Mouse (Mus musculus) limb, embryonic 13.5 days (tissue): ENCODE results near the gene Vezf1. TPM values are rescaled to one million over a fixed set of nuclear protein-coding genes. Genes with fewer than 3 reads are reported as not detected.

ENCODE experiments used
- ATAC-seq: fragments of 200-750 bp; cut with Nextera tagmentation; 2 replicates; pipeline ENCODE4 v1.8.0; 2017; ENCODE audit warnings: low read depth, moderate number of reproducible peaks, moderate TSS enrichment; ENCODE audit not compliant: low FRiP score
- H3K27ac ChIP-seq: fragments of 300-500 bp; sonication (generic); 2 replicates; pipeline ENCODE4 v1.5.1; 2015; ENCODE audit warnings: inconsistent platforms, mild to moderate bottlenecking, moderate library complexity
- H3K27me3 ChIP-seq: fragments of 300-500 bp; sonication (generic); 2 replicates; pipeline ENCODE4 v1.6.1; 2015; ENCODE audit warnings: mild to moderate bottlenecking, inconsistent platforms
- H3K36me3 ChIP-seq: fragments of 300-500 bp; sonication (generic); 2 replicates; pipeline ENCODE4 v1.6.1; 2015; ENCODE audit warnings: inconsistent platforms, mild to moderate bottlenecking, moderate library complexity
- H3K4me1 ChIP-seq: fragments of 300-500 bp; sonication (generic); 2 replicates; pipeline ENCODE4 v1.6.1; 2015; ENCODE audit warnings: inconsistent platforms
- H3K4me2 ChIP-seq: fragments of 300-500 bp; sonication (generic); replicated peaks from 2 replicates; pipeline ENCODE4 v1.6.1; 2015; ENCODE audit warnings: inconsistent platforms, mild to moderate bottlenecking, moderate library complexity
- H3K4me3 ChIP-seq: fragments of 300-500 bp; sonication (generic); 2 replicates; pipeline ENCODE4 v1.5.1; 2015; ENCODE audit warnings: moderate library complexity, mild to moderate bottlenecking, inconsistent platforms
- H3K9ac ChIP-seq: fragments of 300-500 bp; sonication (generic); 2 replicates; pipeline ENCODE4 v1.6.1; 2015; ENCODE audit warnings: mild to moderate bottlenecking, inconsistent platforms
- H3K9me3 ChIP-seq: fragments of 300-500 bp; sonication (generic); 2 replicates; pipeline ENCODE4 v1.6.1; 2016; ENCODE audit warnings: inconsistent platforms
- WGBS: fragments of 180-500 bp; shearing (Covaris S2); methylation state at CpG from one replicate; pipeline ENCODE4 v1.1.7; 2015; 5-methylcytosine and 5-hydroxymethylcytosine counted together
- polyA plus RNA-seq: library from polyadenylated mRNA; unstranded; fragments of >200 nt; fragmentation: Nextera tagmentation; extraction: Ambion mirVana; gene quantifications from 2 replicates; pipeline ENCODE4 v1.2.1, GENCODE M21; 2015

The Vezf1 gene
- 46.8 and 48.9 TPM in 2 replicates for polyA plus RNA-seq

GRCm38 (mm10) chr11:88067586-88068410, at the start of gene Vezf1:
TSS of gene Vezf1 (plus strand) at chr11:88068279.
- Histone ChIP-seq H3K36me3 (no peaks in the 10 kb centered on the region), H3K4me2 (peak within 1 kb of the TSS; percentile 71), H3K4me3 (peak within 1 kb of the TSS; percentile 98), H3K27me3 (no peaks in the 10 kb centered on the region), H3K27ac (peak within 1 kb of the TSS; percentile 98), H3K9me3 (no peaks in the 10 kb centered on the region), H3K9ac (peak within 1 kb of the TSS; percentile 98), H3K4me1 (peaks cover 35% of the 10 kb centered on the region)
- 1% methylated on average over 38 of the region's 81 CpGs for WGBS
- peak; percentile 84 for ATAC-seq

- Histone ChIP-seq H3K9ac (no peak overlapping the region), H3K9me3 (no peaks in the 10 kb centered on the region), H3K4me1 (peaks cover 5% of the 10 kb centered on the region; the same call in 1 of the 2 replicates), H3K27ac (no peak overlapping the region), H3K36me3 (no peaks in the 10 kb centered on the region), H3K4me3 (no peak overlapping the region), H3K4me2 (no peak overlapping the region), H3K27me3 (no peaks in the 10 kb centered on the region)
- no peak for ATAC-seq
- WGBS = 77% methylated on average over 2 of the region's 2 CpGs
Observed at GRCm38 (mm10) chr11:88023933-88024332, 44.1 kb upstream of the Vezf1 start.

GRCm38 (mm10) chr11:88027391-88028035, 40.6 kb upstream of the Vezf1 start:
- 77% methylated on average over 9 of the region's 9 CpGs for WGBS
- ATAC-seq = no peak
- H3K9ac ChIP-seq = no peak overlapping the region

GRCm38 (mm10) chr11:88028193-88028684, 39.8 kb upstream of the Vezf1 start:
- H3K27me3 ChIP-seq = no peaks in the 10 kb centered on the region
- no peak overlapping the region for H3K27ac ChIP-seq
- H3K4me2 ChIP-seq = no peak overlapping the region
- H3K9me3 ChIP-seq = no peaks in the 10 kb centered on the region
- 22% methylated on average over 16 of the region's 16 CpGs for WGBS
- peaks cover 5% of the 10 kb centered on the region; the same call in 1 of the 2 replicates for H3K4me1 ChIP-seq
- H3K36me3 ChIP-seq = no peaks in the 10 kb centered on the region
- H3K9ac ChIP-seq = no peak overlapping the region
- no peak for ATAC-seq
- no peak overlapping the region for H3K4me3 ChIP-seq

More at GRCm38 (mm10) chr11:88027391-88028035, 40.6 kb upstream of the Vezf1 start:
- Histone ChIP-seq H3K9me3 (no peaks in the 10 kb centered on the region), H3K4me2 (no peak overlapping the region), H3K4me1 (peaks cover 5% of the 10 kb centered on the region; the same call in 1 of the 2 replicates), H3K36me3 (no peaks in the 10 kb centered on the region), H3K27me3 (no peaks in the 10 kb centered on the region), H3K4me3 (no peak overlapping the region), H3K27ac (no peak overlapping the region)

- H3K4me2 ChIP-seq = no peak overlapping the region
- H3K4me3 ChIP-seq = no peak overlapping the region
Observed at GRCm38 (mm10) chr11:88030219-88030618, 37.9 kb upstream of the Vezf1 start.

GRCm38 (mm10) chr11:88030836-88031235, 37.2 kb upstream of the Vezf1 start:
- WGBS = 90% methylated on average over 2 of the region's 2 CpGs
- Histone ChIP-seq H3K4me1 (peaks cover 5% of the 10 kb centered on the region; the same call in 1 of the 2 replicates), H3K9me3 (no peaks in the 10 kb centered on the region), H3K36me3 (no peaks in the 10 kb centered on the region), H3K4me2 (no peak overlapping the region), H3K27me3 (no peaks in the 10 kb centered on the region), H3K27ac (no peak overlapping the region), H3K4me3 (no peak overlapping the region), H3K9ac (no peak overlapping the region)
- ATAC-seq = no peak

More at GRCm38 (mm10) chr11:88030219-88030618, 37.9 kb upstream of the Vezf1 start:
- H3K9me3 ChIP-seq = no peaks in the 10 kb centered on the region
- 83% methylated on average over 7 of the region's 7 CpGs for WGBS
- no peaks in the 10 kb centered on the region for H3K36me3 ChIP-seq
- no peak overlapping the region for H3K9ac ChIP-seq
- ATAC-seq = no peak
- H3K4me1 ChIP-seq = peaks cover 5% of the 10 kb centered on the region; the same call in 1 of the 2 replicates
- H3K27ac ChIP-seq = no peak overlapping the region
- no peaks in the 10 kb centered on the region for H3K27me3 ChIP-seq

- no peaks in the 10 kb centered on the region for H3K36me3 ChIP-seq
- H3K27ac ChIP-seq = no peak overlapping the region
- H3K4me1 ChIP-seq = peaks cover 5% of the 10 kb centered on the region; the same call in 1 of the 2 replicates
- no peak overlapping the region for H3K4me3 ChIP-seq
- ATAC-seq = no peak
- H3K4me2 ChIP-seq = no peak overlapping the region
- H3K9me3 ChIP-seq = no peaks in the 10 kb centered on the region
- 73% methylated on average over 5 of the region's 5 CpGs for WGBS
- no peaks in the 10 kb centered on the region for H3K27me3 ChIP-seq
- H3K9ac ChIP-seq = no peak overlapping the region
Observed at GRCm38 (mm10) chr11:88031753-88032152, 36.3 kb upstream of the Vezf1 start.

GRCm38 (mm10) chr11:88035970-88036369, 32.1 kb upstream of the Vezf1 start:
- Histone ChIP-seq H3K4me2 (no peak overlapping the region), H3K4me3 (no peak overlapping the region), H3K9me3 (no peaks in the 10 kb centered on the region), H3K27ac (no peak overlapping the region), H3K4me1 (no peaks in the 10 kb centered on the region), H3K9ac (no peak overlapping the region), H3K27me3 (no peaks in the 10 kb centered on the region), H3K36me3 (no peaks in the 10 kb centered on the region)
- 53% methylated on average over 7 of the region's 7 CpGs for WGBS
- no peak for ATAC-seq

- no peak overlapping the region for H3K27ac ChIP-seq
- H3K4me1 ChIP-seq = no peaks in the 10 kb centered on the region
- H3K9ac ChIP-seq = no peak overlapping the region
- 77% methylated on average over 10 of the region's 10 CpGs for WGBS
- H3K36me3 ChIP-seq = no peaks in the 10 kb centered on the region
- H3K4me2 ChIP-seq = no peak overlapping the region
- no peaks in the 10 kb centered on the region for H3K27me3 ChIP-seq
- no peak for ATAC-seq
- no peak overlapping the region for H3K4me3 ChIP-seq
- no peaks in the 10 kb centered on the region for H3K9me3 ChIP-seq
Observed at GRCm38 (mm10) chr11:88036761-88037251, 31.3 kb upstream of the Vezf1 start.

GRCm38 (mm10) chr11:88037386-88037785, 30.7 kb upstream of the Vezf1 start:
- H3K4me2 ChIP-seq = no peak overlapping the region
- WGBS = 75% methylated on average over 3 of the region's 3 CpGs
- no peaks in the 10 kb centered on the region for H3K9me3 ChIP-seq
- no peaks in the 10 kb centered on the region for H3K27me3 ChIP-seq
- H3K27ac ChIP-seq = no peak overlapping the region
- H3K9ac ChIP-seq = peak overlapping the region; percentile 9; the same call in 1 of the 2 replicates
- H3K36me3 ChIP-seq = 0 out of 2 replicates have a peak, but pooled peaks cover 4% of the 10 kb centered on the region
- no peak overlapping the region for H3K4me3 ChIP-seq
- no peak for ATAC-seq
- no peaks in the 10 kb centered on the region for H3K4me1 ChIP-seq

- no peak for ATAC-seq
- no peak overlapping the region for H3K9ac ChIP-seq
- no peak overlapping the region for H3K4me2 ChIP-seq
- H3K27me3 ChIP-seq = no peaks in the 10 kb centered on the region
- H3K4me3 ChIP-seq = no peak overlapping the region
- 0 out of 2 replicates have a peak, but pooled peaks cover 7% of the 10 kb centered on the region for H3K36me3 ChIP-seq
- no peaks in the 10 kb centered on the region for H3K4me1 ChIP-seq
- 91% methylated on average over 1 of the region's 1 CpGs for WGBS
- no peak overlapping the region for H3K27ac ChIP-seq
- H3K9me3 ChIP-seq = no peaks in the 10 kb centered on the region
Observed at GRCm38 (mm10) chr11:88039066-88039465, 29.0 kb upstream of the Vezf1 start.

GRCm38 (mm10) chr11:88044314-88044713, 23.8 kb upstream of the Vezf1 start:
- no peak overlapping the region for H3K4me3 ChIP-seq
- H3K4me1 ChIP-seq = peaks cover 12% of the 10 kb centered on the region
- no peak overlapping the region for H3K4me2 ChIP-seq
- peaks cover 13% of the 10 kb centered on the region for H3K36me3 ChIP-seq
- H3K27ac ChIP-seq = no peak overlapping the region
- ATAC-seq = no peak
- H3K9ac ChIP-seq = no peak overlapping the region
- H3K27me3 ChIP-seq = no peaks in the 10 kb centered on the region
- no peaks in the 10 kb centered on the region for H3K9me3 ChIP-seq
